Mouse (Mus musculus) large intestine, adult 2 months (tissue): ENCODE measurements around the gene Gjc2. TPM values are rescaled to one million over a fixed set of nuclear protein-coding genes. Genes with fewer than 3 reads are reported as not detected.
A peak's percentile ranks its signal among the peaks of the same experiment; 100 is the strongest.

Experiments
- DNase-seq: peaks from one replicate; pipeline ENCODE4 v3.0.0-alpha.2; 2012; ENCODE audit warnings: low read depth, low spot score
- WGBS: fragments of 180-500 bp; shearing (Covaris S2); methylation state at CpG from one replicate; pipeline ENCODE4 v1.1.7; 2018; 5-methylcytosine and 5-hydroxymethylcytosine counted together
- polyA plus RNA-seq: library from polyadenylated mRNA; depleted of rRNA; stranded (reverse); fragments of >200 nt; gene quantifications from 2 replicates; pipeline ENCODE4 v1.2.3, GENCODE M21; 2012

Gjc2 gene
- polyA plus RNA-seq, 1 experiment, result 1.7 TPM

DNA sequence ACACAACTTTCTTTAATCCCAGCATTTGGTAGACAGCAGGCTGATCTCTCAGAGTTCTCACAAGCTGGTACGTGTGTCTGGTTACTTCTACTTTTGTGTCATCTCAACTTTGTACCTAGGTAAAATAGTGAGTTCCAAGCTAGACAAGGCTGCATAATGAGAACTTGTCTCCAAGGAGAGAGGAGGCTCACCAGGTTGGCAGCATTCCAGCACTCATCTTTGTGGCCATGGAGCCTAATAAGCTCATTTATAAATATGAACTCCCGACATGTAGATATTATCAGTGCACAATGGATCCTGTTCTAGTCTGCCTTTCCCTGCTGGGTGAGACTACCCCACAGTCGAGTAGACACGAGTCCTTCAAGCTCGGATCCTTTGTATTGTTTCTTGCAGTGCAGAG is 26.6 kb upstream of the Gjc2 start:
- DNase-seq, result no peak

DNA sequence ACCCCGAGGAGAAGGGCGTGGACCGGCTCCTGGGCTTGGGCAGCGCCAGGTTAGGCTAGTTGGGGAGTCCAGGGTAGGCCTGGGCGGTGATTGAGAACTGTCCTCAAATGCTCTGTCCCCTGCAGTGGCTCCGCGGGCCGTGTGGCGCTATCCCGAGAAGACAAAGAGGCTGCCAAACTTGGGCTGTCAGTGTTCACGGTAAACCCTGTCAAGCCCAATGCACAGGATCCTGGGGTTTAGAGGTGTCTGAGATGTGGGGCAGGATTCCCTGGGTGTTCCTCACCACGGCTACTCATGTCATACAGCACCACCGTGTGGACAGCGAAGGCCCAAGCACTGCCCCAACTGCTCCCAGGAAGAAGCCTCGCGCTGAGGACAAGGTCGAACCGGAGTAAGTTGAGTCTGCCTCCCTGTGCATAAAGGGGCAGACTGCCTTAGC is 26.0 kb upstream of the Gjc2 start:
- WGBS, result 7% methylated on average over 18 of the region's 18 CpGs

More for the DNA sequence above, 26.6 kb upstream of the Gjc2 start:
- 55% methylated on average over 5 of the region's 5 CpGs for WGBS

DNA sequence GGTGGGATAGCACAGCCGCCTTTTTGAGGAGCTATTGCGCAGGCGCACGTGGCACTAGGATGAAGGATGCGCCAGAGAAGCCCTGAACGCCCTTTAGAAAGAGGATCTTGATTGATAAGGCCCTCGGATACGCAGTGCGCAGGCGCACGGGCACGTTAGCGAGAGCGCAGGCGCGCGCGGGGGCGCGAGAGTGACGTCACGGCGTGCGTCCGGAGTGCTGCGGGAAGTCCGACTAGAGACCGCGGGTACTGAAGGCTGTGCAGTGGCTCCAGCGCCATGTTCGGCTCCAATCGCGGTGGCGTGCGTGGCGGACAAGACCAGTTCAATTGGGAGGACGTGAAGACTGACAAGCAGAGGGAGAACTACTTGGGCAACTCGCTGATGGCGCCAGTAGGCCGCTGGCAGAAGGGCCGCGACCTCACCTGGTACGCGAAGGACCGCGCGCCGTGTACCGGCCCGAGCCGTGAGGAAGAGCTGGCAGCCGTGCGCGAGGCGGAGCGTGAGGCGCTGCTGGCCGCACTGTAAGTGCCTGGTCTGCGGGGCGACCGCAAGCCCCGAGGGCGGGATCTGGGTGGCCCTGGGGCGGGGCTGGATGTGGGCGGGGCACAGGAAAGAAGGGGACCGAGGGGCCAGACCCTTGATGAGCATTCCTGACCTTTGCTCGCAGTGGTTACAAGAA is 25.3 kb upstream of the Gjc2 start, which contains the start of gene 2310033P09Rik:
2310033P09Rik (plus strand) TSS at position 169 of the 679 bp plus-strand sequence.
- DNase-seq, result no peak
- under 1% methylated on average over 67 of the region's 67 CpGs for WGBS

More for the DNA sequence above, 26.0 kb upstream of the Gjc2 start:
- no peak for DNase-seq

DNA sequence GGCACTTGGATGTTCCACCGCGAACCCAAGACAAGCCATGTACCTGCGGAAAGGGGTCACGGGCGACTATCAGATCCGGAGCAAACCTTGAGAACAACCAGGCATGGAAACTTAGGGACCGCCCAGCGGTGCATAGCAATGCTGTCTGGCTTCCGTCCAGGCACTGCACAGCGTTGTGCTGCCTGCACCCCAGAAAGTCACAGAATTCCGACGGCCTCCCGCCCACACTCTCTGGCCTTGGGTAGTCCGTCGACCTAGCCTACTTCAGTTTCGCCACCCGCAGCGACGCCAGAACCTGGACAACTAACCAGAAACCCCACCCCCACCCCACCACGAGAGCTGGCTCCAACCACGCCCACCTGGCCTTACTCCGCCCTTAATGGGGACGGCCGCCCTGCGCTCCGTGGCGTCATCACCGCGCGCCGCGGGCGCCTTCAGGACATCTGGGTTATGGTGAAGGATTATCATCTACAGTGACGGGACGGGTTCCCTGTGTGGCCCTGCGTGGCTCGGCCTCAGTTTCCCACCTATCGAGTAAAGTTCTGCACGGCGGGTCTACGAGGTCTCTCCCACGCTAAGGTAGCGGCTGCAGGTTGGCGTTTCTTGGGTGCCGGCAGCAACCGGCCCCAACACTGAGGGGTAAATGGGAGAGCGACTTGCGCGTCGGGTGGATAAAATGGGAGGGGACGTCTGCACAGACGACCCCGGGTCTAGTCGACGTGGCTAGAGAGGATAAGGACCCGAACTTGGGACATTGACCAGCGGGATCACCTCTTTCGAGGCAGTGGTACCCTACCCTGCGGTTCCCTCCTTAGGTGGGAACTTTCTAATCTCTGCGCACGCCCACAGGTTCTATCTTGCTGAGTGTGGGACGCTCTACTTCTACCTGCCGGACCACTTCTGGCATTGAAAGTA is 19.3 kb upstream of the Gjc2 start, which contains the start of gene Mrpl55:
Mrpl55 (plus strand) TSS at position 406 of the 915 bp plus-strand sequence.
- DNase-seq, result peak; percentile 85
- under 1% methylated on average over 63 of the region's 63 CpGs for WGBS

DNA sequence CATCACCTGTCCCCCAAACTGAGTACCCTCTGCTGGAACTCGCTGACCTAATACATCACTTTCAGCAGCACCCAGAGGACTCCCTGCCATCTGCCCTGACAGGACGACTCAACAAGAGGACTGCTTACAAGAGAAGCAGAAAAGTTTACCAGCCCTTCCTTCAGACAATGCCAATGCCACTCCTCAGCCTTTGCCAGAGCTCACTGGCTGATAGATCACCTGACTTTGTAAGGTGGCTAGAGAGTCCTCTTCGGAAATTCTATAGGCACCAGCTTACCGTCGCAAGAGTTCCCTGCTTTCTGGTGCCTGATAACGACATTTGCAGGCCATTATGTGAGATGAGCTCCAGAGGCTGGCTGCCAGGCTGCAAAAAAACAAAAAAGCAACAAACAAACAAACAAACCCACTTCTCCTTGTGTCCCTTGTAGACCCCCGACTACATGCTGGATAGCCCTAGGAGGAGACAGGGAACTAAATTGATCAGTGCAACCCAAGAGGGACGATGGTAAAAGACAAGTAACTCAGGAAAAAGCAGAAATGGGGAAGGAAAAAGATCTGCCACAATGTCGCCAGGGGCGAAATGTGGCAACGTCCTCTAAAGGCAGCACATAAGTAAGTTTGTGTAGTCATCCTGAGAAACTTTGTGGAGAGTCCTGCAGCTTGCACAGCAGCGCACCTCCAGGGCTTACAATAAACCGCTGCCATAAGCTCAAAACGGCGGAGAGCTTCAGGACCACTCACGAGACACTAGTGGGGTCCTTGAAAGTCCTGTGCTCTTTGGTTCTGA is 18.4 kb upstream of the Gjc2 start:
- DNase-seq, result no peak
- WGBS, result 22% methylated on average over 16 of the region's 16 CpGs

DNA sequence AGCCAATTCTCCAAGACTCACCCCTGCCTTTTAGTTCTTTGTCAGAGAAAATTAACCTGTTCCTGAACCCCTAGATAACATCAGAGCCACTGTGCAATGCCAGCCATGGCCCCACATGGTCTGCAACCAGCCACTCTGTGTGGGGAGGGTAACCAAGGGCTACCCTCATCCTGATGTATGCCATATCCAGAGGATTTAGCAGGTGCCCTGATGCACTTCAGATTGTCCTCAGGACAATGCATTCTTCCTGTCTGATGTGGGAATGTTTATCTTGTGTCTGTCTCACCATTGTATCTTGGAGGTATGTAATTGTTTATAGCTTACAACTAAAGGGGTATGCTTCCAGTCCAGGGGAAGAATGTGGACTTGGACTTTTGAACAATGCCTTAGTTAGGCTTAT is 13.2 kb upstream of the Gjc2 start:
- DNase-seq, result no peak

DNA sequence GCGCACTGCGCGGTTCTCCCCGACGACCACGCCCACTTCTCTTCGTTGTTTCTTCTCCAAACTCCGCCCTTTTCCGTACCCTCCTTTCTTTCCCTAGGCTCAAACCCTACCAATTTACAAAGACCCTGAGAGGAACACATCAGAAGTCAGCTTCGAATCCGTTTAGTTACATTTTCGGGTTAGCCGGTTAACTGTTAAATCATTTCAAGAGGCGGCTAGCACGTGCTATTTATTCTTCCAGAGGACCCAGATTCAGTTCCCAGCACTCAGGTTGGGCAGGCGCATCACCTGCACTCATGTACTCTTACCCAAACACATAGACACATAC is 9.0 kb upstream of the Gjc2 start, which contains the start of gene Guk1:
Guk1 (minus strand) TSS at position 154 of the 328 bp plus-strand sequence.
- DNase-seq, result no peak
- 4% methylated on average over 16 of the region's 16 CpGs for WGBS

DNA sequence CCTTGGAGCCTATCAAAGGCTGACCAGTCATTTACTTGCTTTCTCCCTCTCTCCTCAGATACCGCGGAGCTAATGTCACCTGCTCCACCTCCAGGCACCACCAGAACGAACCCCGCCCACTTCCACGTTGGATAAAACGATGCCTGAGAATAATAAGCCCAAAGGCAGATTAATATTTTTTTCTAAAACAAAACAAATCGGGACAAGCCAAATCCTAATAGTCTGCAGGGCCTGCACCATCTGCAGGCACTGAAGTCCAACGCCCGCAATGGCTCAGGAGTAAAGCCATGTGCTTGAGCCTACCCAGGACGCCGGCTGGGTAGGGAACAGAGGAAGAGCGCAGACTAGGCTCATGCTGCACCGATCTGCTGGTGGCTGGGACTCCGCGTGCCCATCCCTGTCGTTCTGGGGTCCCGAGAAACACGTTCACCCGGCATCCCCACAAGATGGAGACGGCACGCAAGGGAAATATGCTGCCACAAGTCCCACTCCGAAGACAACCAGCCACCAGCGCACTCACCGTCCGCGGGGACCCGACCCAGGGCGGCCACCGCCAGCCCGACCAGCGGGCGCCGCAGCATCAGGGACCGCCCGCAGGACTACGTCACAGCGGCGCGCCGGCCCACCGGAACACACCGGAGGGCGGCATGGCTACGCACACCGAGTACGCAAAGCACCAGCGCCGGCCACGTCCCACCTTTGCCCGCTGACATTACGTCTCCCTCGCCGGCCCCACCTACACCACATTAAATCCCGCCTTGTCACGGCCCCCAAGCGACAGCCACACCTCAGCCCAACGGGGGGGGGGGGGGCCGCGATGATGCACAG is 8.4 kb upstream of the Gjc2 start:
- under 1% methylated on average over 59 of the region's 59 CpGs for WGBS
- no peak for DNase-seq

DNA sequence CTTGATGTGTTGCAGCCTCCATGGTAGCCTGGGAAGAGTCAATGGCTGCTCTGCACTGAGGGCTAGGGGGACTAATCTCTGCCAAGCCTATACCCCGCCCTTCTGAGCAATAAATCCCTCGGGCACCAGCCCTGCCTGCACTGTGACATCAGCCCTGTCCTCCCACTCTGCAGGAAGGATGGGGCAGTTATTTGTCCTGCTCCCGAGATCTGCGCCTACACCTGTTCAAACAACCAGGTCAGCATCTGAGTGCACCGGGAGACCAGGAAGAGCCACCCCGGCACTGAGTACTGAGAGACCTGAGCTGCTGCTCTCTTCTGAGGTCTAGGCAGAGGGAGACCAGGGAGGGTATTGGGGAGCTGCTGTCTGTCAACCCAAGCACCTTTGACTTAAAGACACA is 4.7 kb upstream of the Gjc2 start:
- 23% methylated on average over 6 of the region's 6 CpGs for WGBS
- no peak for DNase-seq

DNA sequence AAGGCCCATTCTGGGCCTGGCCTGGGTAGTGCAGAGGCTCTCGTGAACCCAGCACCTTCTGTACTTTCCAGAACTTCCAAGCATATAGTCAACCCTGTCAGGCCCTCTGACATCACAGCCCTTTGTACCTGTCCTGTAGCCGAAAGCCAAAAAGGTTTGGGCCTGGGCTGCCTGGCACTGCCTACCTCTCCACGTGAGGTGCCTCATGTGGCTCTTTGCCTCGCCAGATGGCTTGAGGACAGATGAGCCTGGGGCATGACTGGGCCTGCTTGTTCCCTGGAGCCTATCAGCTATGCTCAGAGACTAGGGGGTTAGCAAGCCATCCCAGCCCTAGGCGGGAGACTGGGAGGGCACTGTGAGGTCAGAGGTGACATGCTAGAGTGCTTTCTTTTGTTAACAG is 2.5 kb upstream of the Gjc2 start:
- WGBS, result 95% methylated on average over 5 of the region's 5 CpGs
- DNase-seq, result no peak

DNA sequence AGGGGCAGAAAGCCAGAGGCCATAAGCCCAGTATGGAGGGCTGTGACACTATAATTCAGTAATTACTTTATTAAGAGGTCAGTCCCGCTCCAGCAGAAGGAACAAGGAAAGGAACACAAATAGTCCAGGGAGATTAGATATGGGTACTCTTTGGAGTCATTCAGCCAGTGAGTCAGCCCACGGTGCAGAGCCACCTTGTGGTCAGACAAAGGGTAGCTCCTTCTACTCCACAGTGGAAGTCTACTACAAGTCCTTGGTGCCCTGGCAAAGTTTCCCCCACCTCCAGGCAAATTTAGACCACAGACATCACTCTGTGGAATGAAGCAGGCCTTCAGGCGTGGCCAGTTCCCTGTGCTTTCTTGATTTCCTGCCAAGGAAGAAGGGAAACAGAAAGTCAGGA is 808 bp upstream of the Gjc2 start:
- WGBS, result 5% methylated on average over 3 of the region's 3 CpGs
- no peak for DNase-seq

DNA sequence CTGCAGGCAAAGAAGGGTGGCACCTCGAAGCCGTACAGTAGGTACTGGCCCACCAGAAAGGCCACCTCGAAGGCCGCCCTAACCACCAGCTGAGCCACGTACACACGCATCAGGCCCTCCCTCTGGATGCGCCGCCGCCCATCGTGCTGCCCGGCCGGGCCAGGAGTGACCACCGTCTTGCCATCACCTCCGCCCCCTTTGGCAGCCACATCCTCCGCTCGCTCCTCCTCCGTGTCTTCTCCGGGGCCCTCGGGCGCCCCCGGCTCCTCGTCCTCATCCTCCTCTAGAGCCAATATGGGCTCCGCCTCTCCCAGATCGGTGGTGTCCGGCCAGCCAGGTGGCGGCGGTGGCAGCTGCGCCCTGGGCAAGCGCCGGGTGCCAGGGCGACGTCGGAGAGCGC is 6.1 kb downstream of the Gjc2 start:
- 13% methylated on average over 34 of the region's 34 CpGs for WGBS
- DNase-seq, result no peak

DNA sequence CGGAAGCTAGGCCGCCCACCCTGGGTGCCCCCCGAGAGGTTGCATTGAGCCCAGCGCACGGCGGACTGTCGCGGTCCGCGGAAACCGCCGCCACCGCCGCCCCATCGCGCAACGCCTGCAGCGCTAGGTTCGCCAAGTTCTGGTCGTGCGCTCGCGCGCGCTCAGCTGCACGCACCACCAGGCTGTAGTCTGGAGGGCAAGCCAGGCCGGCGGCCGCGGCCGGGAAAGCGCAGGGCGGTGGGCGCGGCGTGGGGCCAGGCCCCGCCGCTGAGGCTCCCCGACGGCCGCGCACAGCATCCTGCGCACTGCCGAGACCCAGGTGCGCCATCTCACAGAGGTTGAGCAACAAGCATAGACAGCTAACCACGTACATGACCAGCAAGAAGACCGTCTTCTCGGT is 6.5 kb downstream of the Gjc2 start:
- WGBS, result 10% methylated on average over 48 of the region's 48 CpGs
- DNase-seq, result no peak

DNA sequence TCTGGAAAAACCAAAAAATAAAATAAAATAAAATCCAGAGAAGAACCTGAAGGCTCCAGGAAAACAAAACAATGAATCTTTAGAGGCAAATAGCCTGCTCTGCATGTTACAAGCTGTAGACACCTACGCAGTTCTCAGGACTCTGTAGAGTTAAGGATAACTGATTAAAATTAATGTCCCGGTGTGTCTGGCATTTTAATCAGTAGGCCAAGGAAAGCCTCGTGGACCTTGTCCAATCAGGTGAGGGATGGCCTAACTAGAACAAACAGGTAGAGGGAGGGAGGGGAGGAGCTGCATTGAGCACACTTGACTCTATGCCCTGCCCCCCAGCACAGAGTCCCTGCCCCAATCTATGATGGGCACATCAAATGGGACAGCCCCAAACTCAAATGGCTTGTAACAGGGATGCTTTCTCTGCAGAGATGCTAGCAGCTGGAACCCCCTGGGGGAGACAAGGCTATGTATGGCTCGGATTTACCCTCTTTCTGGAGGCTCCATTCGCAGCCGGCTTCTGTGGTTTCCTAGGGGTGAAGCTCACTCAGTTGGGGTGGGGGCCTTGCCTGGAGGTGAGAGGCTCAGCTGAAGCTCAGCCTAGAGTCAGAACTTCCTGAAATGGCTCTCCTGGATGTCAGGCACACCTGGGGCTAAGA is 8.7 kb downstream of the Gjc2 start:
- DNase-seq, result no peak
- 63% methylated on average over 6 of the region's 6 CpGs for WGBS

DNA sequence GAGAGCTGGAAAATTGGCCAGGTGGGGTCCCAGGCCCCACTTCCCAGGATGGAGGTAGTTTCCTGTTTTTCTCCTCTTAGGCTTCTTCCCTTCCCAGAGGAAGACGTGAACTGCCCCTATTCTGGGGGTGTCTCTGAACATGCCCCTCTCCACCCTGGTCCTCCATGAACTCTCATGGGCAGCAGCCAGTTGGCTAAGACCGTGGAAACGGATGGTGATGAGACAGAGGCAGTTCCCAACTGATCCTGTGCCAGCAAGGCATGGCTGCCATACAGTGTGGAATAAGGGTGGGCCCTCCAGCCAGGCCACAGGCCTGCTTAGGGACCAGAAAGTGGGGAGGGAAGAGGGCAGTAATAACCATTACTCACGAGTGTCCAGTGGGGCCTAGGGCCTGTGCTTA is 12.5 kb downstream of the Gjc2 start:
- WGBS, result 77% methylated on average over 4 of the region's 4 CpGs
- no peak for DNase-seq

DNA sequence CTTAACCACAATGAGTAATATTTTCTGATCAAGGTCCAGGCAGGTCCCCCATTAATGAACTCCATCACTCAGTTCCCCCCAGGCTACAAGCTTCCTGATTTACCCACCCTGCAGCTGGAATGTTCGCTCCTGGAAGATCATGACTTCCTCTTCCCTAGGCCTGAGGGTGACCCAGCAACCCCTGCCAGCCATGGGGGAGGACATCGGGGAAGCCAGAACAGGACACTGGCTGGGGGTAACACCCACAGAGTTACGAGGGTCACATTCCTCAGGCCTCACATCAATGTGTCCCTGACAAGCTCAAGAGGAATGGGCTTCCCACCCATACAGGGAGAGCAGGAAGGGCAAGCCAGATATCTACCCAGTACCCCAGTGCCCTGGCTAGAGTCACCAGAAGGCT is 13.2 kb downstream of the Gjc2 start:
- no peak for DNase-seq
- WGBS, result 63% methylated on average over 3 of the region's 3 CpGs

DNA sequence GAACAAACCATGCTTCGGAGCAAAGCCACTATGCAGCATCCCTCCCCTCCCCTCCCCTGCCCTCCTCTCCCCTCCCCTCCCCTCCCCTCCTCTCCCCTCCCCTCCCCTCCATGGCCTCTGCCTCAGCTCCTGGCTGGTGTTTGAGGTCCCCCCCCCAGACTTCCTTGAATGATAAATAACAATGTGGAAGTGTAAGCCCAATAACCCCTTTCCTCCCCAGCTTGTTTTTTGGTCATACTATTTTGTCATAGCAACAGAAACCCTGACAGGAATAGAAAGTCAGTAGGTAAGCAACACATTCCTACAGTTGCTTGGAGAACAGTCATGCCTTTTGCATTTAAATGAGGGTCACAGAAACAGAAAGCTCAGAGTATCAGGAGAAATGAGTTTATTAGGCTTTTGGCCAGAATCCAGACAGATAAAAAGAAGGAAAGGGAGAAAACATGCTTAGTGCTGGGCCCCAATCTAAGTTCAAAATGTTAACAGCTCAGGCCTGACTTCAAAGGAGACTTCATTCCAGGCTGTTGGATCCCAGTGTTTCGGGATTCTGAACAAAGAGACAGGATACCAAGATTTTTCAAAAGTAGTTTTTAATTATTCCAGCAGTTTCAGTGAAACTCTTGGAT is 17.3 kb downstream of the Gjc2 start:
- 35% methylated on average over 2 of the region's 2 CpGs for WGBS
- no peak for DNase-seq

DNA sequence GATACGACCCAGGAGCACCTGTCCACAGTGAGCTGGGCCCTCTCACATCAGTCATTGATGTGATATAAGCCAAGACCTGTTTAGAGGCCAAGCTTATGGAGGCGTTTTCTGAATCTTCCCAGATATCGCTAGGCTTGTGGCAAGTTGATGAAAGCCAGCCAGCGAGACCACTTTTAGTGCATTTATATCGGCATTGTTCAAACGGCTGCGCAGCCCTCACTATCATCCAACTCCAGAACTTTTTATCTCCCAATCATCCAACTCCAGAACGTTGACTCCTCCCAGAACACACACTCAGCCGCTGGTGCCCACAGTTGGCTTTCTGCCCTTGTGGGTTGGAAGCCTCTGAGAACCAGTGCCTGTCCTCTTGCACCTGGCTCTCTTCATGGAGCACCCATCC is 18.6 kb downstream of the Gjc2 start:
- 60% methylated on average over 9 of the region's 9 CpGs for WGBS

More for the DNA sequence above, 18.6 kb downstream of the Gjc2 start:
- no peak for DNase-seq
